Mouse (Mus musculus): ENCODE results near the gene Ocel1. TPM values are rescaled to one million over a fixed set of nuclear protein-coding genes. Genes with fewer than 3 reads are reported as not detected.
"Not testable (repeated sequence)": the region's sequence is repeated elsewhere in the genome, so short reads cannot be mapped to it uniquely, and the experiment has no call there.

Gene Ocel1
- 10 to 100 TPM; 12.1 to 14.1 TPM for total RNA-seq (2021)

DNA sequence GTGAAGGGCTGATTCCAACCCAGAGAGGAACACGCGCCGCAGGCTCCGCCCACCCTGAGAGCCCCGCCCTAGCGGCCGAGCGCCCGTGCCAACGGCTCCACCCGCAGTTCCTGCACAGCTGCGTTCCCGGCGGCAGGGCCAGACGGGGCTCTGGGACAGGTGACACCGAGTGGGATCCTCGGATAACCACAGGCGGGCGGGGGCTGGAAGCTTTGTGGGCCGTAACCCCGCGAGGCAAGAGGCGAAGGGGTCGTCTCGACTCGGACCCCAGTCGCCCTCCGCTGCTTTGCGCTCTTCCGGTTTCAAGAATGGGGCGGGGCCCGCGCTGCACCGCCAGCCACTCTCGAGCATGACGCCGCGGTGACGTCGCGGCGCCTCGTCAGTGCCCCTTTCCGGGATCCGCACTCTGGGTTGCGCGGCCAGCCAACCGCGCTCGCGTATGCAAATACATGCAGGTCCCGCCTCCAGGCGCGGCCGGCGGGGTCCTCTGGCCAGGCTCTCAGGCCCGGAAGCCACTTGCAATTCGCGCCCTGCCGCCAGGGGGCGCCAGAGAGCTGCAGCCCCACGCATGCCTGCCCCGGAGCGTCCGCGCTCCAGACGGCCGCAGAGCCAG lies at the start of gene Ocel1:
Ocel1 (plus strand) TSS at position 63 of the 613 bp plus-strand sequence.
- peak; percentile 94 to 98 for DNase-seq

DNA sequence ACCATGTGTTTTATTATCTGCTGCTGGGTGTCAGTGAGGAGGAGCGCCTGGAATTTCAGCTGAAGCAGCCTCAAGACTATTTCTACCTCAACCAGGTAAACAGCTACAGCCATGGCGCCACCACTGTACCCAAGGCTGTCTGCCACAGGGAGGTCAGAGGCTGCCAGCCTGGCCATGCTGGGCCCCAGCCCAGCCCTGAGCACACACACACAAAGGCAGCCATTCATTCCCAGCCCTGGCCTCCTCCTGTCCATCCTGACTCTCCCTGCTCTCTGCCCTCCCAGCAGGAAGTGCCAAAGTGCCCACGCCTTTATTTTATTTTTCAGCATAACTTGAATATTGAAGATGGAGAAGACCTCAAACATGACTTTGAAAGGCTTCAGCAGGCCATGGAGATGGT lies 48.2 kb upstream of the Ocel1 start:
- no peak for DNase-seq

DNA sequence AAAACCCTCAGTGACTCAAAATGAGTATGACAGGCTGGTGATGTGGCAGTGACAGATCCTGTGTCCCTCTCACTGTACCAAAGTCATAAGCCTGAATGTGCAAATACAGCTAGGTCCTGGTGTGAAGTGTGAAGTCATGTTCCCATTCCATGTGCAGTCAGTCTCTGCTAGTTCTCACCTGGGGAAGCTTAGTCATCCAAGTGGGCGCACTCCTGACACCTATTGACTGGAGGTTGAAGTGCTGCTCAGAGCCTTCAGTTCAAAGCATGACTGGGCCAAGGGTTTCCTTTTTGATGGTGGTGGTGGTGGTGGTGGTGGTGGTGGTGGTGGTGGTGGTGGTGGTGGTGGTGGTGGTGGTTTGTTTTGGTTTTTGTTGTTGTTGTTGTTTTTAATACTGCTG lies 46.2 kb upstream of the Ocel1 start:
- DNase-seq = no peak

DNA sequence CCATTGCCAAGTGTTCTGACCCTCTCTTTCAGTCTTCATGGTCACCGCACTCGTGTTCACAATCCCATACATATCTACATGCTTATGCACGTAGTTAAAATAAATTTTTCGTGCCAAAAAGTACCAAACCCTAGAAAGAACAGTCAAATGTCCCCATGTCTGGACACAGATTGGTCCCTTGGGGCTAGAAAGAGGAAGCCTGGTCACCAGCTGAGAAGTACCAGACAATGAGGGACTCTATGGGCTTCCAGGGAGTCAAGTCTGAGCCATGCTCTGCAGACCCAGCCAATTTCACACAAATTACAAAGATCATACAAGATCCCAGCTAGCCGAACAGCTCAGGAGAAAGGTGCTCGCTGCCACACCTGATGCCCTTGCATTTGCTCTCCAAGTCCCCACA lies 33.3 kb upstream of the Ocel1 start:
- DNase-seq = not testable (repeated sequence)

DNA sequence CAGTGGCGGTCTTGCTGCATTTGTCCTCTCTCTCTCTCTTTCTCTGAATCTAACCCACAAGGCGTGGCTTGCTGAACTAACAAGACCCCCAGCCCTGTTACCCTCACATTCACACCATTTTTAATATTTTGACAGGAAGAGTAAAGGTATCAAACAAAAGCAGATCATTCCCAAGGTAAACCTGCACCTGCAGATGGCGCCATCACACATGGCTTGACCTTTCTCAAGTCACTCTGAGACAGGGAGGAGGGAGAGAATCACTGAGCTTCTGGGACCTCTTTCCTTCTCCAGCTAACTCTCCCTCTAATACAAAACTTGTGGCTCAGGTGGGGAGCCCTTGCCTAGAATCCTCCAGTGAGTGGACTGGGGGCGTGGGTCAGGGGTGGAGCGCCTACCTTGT lies 30.5 kb upstream of the Ocel1 start:
- no peak for DNase-seq

DNA sequence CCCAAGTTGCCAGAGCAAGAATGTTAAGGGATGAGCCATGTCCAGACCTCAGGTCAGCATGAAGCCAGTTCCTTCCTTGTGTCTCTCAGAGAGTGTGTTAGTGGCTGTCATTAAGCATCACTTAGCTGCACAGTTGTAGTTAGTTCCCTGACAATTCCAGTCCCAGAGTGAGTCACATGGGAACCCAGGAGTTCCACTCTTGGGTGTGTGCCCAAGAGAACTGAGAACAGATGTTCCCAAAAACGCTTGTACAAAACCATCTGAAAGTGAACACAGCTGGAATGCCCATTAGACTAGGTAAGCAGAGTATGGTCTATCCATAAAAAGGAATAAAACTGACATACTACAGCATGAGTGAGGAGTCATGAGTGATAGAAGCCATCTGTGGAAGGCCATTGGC lies 24.5 kb upstream of the Ocel1 start:
- no peak for DNase-seq

DNA sequence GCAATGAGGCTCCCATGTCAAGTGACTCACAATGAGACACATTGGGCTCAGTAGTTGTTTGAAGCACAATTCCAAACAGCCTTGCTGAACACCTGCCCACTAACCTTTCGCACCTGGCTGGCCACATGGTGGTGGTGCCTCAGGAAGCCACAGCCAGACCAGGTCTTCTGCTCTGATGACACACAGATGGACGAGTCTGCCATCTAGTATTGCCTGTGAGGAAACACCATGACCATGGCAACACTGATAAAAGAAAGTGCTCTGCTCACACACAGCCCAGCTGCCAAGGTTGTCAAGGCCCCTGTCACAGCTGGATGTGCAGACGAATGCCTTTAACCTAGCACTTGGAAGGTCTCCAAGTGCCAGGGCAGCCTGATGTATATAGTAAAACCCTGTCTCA lies 20.0 kb upstream of the Ocel1 start:
- DNase-seq = no peak

DNA sequence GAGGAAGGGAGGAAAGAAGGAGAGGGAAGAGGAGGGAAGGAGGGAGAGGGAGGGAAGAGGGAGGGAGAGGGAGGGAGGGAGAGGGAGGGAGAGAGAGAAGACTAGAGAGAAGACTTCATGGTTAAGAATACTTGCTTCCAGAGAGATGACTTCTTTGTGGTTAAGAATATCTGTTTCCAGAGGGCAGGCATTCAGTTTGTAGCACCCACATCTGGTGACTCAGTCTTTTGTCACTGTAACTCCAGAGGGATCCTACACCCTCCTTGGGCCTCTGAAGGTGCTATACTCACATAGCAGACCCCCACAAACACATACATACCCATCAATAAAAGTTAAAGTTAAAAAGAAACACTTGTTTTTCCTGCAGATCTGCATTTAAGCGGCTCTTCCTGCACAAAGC lies 19.6 kb upstream of the Ocel1 start:
- no peak for DNase-seq

DNA sequence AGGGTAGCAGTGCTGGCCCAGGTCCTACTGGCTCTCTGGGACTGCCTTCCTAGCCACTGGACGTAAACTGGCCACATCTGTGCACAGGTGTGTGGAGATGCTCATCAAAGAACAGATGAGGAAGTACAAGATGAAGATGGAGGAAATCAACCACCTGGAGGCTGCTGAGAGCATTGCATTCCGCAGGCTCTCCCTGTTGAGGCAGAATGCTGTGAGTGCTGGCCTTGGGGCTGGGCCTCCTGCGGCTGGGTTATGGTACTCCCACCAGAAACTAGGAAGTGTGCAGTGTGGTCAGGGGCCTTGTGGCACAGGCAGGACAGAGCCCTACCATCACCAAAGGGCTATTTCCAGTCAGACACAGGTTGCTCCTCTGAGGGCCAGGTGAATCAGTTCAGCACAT lies 13.1 kb upstream of the Ocel1 start:
- no peak for DNase-seq

DNA sequence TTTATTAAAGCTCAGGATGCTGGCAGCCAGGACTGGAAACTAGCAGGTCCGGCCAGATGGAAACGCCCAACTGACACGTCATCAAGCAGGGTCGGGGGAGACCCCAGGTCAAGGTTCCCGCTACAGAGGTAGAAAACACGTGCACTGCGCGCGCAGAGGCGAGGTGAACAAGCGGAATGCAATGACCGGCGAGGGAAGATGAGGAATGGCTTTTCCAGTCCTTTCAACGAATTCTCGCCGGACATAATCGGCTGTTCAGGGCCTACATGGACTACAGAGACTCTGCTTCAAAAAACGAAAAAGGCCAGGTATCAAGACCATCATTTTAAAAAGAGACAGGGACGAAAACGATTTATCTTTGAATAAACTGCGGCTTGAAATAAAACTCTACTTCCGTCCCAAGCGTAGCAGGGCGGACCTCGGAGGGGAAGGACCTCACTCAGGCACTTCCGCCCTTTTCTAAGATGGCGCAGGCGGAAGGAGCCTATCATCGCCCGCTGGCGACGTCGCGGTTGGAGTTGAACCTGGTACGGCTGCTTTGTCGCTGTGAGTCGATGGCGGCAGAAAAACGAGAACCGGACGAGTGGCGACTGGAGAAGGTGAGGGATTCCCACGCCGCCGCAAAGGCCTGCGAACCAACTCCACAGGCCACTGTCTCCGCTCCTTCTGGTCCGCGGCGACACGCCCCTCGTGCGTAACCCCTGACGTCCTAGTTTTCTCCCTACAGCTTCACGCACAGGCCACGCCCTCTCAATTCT lies 4.1 kb upstream of the Ocel1 start, which contains the start of gene Use1:
Use1 (plus strand) TSS at position 78 of the 758 bp plus-strand sequence.
- DNase-seq = peak; percentile 93 to 94

DNA sequence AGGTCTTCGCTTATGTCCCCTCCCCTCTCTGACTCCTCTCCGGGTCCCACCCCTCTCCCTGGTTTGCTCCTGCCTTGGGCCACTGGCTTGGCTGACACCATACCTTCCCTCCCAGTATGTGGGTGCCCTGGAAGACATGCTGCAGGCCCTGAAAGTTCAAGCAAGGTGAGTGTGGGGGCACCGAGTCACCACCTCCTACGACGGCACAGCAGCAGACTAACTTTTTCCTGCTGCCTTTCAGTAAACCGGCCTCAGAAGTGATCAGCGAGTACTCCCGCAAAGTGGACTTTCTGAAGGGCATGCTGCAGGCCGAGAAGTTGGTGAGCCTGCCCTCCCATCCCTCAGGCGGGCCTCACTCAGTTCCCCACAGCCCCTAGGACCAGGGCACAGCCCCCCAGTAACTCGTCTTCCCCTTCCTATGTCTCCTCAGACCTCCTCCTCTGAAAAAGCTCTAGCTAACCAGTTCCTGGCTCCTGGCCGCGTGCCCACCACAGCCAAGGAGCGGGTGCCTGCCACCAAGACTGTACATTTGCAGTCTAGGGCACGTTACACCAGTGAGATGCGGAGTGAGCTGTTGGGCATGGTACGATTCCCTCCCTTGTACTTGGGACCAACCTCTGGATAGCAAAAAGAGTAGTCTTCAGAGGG lies 3.4 kb upstream of the Ocel1 start:
- DNase-seq = no peak

DNA sequence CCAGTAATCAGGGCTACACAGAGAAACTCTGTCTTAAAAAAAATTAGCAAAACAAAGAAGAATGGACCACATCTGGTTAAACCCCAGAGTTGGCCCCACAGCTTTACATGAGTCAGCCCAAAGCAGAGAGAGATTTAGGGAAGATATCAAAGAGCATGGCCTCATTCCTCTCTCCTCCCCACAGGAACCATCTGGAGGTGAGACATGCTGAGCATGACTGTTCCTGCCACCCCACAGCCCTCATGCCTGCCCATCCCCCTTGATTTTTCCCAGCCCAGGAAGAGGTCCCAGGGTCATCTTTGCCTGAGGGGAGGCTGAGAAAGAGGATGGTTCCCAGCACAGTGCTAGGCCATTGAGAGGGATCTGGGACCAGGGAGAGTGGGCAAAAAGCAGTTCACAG lies 2.7 kb upstream of the Ocel1 start:
- DNase-seq = no peak

DNA sequence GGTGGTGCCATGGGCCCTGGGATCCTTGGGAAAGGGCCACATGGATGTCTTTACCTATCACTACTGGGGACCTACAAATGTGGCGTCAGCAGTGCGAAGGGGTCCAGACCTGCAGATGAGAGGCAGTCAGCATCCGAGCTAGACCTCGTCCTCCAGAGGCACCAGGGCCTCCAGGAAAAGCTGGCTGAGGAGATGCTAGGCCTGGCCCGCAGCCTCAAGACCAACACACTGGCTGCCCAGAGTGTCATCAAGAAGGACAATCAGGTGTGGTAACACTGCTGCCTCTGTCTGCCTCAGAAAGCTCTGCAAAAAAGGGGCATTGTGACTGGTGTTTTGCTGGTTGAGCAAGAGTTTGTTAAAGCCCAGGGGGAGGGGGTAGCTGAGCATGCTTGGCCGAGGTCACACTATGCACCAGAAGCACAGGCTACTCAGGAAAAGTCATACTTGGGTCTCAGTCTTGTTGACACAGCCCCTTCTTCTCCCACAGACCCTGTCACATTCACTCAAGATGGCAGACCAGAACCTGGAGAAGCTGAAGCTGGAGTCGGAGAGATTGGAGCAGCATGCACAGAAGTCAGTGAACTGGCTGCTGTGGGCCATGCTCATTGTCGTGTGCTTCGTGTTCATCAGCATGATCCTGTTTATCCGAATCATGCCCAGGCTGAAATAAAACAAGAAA lies 1.9 kb upstream of the Ocel1 start:
- no peak for DNase-seq

DNA sequence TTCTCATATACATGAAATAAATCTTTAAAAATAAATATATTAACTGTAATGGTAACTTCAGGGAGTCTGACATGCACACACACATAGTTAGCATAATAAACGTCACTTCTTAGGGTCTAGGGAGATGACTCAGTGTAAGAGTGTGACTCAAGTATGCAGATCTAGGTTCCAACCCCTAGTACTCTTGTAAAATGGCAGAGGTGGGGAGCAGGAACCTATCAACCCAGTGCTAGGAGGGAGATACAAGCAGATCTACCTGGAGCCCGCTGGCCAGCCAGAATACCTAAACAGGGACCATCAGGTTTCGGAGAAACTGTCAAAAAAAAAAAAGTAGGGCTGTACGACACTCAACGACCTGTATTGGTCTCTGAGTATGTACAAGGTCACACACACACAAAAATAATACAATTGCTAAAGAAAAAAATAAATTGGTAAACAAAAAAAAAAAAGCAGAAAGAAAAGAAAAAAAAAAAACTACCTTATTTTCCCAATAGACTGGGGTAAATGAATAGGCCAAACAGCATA lies 325 bp upstream of the Ocel1 start:
- DNase-seq = no peak

DNA sequence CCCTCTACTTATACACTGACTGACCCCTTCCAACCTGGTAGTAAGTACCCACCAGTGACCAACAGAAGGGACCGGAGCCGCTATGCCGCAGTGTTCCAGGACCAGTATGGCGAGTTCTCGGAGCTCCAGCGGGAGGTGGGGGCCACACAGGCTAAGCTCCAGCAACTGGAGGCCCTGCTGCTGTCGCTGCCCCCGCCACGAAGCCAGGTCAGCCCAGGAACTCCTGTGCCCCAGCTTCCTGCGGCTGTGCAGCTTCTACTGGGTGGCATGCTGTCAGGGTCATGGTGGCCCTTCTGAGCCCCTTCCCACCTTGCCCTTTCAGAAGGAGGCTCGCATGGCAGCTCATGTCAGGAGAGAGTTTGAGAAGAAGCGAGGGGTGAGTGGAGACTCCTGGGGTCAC lies 1.3 kb downstream of the Ocel1 start:
- DNase-seq = no peak

DNA sequence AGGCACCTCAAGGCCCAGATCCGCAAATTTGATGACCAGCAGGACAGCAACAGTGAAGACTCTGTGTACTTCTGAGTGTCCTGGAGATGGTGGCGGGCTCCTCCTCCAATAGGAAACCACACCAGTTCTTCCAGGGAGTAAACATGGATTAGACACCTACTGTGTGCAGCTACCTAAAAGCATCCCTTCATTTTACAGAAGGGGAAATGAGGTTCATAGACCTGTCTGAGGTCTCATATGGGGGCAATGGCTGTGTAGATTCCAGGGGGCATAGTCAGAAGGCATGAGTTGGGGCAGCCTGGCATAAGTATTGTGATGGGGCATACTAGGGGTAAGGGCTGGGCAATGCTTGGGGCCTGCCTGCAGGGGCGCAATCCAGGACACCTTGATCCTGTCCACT lies 1.9 kb downstream of the Ocel1 start:
- no peak for DNase-seq

DNA sequence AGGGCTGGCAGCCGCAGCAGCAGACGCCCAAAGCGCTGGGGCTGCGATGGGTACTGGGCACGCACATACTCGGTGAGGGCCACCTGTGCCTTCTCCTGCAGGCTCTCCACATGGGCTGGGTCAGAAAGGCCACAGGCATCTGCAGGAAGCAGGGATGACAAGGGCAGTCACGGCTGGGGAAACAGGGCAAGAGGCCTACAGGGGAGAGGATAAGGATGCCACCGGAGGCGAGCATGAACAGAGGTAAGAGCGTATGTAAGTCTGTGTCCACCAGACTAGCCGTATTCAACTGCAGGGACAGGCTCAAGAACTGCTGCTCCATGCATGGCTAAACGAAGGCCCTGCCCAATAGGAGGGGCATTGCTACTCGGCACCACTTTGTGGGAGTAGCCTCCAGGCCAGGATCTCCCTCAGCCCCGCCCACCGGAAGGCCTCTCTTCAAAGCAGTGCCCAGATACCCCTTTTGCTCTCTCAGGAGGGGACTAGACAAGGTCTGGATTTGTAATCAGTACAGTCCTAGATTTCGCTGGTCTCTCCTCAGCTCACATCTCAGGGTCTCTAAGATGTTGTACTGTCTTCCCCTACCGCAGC lies 3.6 kb downstream of the Ocel1 start:
- DNase-seq = no peak

DNA sequence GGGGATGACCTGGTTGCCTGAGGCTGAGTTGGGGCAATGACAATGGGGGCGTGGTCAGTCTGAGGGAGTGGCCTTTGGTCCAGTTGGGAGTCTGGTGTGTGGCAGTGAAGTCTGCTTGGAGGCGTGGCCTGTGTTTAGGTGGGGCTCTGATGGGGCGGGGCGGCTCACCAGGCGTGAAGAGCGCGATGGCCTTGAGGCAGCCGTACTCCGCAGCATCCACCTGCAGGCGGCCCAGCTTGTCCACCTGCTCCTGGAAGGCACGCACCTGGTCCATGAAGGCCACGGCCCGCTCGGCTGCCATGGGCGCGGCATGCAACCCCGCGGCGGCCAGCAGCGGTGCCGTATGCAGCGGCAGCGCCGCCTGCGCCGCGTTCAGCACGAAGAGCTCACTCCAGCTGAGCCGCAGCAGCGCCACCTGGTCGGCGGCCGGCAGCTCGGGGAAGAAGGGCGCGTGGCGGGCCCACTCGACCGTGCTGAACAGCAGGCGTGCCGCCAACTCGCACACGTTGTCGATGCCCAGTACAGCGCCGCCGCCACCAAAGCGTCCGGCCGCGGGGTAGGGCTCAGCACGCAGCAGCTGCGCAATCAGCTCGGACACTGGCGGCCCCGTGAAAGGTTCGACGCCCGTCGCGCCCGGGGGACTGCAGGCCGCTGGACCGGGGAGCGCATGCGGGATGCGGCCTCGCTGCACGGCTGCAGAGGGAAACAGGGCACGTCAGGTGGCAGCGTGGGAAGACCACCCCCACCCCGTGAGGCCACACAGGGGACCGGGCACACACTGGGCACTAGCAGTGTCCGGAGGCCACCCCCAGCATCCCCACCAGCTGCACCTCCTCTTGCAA lies 4.7 kb downstream of the Ocel1 start:
- DNase-seq = peak in 1 of 2 experiments; percentile 55

DNA sequence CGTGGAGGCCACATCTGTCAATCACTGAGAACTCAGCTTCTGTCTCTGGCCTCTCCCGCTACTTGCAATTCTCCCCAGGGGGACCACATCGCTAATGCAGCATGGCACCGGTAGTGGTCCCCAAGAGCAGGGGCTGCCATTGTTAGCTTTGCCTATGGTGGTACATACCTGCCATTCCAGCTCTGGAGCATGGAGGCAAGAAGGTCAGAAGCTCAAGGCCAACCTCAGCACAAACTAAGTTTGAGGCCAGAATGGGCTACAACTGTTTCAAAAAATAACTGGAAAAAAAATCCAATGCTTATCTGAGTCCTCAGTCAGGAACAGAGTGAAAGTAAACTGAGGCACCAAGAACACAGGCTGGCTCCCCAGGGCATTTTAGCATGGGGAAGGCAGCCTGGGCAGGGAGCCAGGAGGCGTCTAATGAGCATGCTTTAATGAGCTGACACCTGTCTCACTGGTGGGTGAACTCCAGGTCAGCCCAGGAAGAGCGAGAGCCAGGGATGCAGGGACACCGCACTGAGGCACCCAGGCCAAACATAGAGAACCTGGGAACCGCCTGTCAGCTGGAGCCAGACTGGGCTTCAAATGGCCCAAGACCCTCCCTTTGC lies 5.4 kb downstream of the Ocel1 start:
- DNase-seq = no peak

DNA sequence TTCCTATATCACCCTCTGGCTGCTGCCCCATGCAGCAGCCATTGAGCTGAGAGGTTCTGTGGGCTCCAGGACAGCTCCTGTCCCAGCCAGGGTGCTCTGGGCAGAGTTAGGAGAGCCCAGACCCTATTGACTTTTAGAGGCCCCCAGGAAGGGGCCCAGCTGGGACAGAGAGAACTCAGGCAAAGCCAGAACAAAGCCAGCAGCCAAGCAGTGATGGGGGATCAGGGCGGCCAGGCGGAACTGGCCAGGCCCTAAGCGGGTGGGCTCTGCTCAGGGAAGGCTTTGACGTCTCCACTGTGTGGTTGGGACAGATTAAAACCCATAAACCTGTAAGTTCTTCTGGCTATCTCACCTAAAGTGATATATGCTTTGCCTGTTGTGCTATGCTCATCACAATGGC lies 7.9 kb downstream of the Ocel1 start:
- DNase-seq = no peak

DNA sequence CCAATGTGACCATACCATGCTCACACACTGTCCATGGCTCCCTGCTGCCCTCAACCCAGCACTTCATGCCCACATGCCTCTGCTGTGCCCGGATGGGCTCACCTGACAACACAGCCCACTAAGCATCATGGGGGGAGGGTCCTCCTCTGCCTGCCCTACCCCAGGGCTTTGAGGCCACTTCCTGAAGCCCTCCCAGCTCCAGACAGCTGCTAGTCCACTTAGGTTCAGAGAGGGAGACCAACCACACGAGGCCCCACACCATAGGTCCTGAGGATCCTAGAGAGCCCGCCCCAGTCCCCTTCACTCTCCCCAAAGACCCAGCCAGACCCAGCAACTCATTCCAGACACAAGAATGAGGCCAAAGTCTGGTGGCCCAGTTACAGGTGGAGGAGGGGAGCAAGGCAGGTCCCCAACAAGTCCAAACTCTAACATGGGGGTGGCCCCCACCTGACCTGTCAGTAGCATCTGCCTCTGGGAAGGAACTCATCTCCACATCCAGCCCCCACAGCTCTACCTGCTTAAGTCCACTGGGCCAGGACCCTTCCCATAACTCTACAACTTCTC lies 8.5 kb downstream of the Ocel1 start:
- no peak for DNase-seq

All from layer of hippocampus, postnatal 36 days (tissue).